Mouse (Mus musculus): ENCODE data around the gene Ing2.

- TF ChIP-seq GATA1 (IDR thresholded peaks at IDR 0.05; ENCODE audit: low read length) (no peak), TAL1 (IDR thresholded peaks at IDR 0.05; ENCODE audit: low read length) (no peak)
Measured at GRCm38 (mm10) chr8:47634791-47635341, 40.5 kb downstream of the Ing2 start.
